Mouse (Mus musculus): ENCODE data around the gene Zcwpw1. TPM values are rescaled to one million over a fixed set of nuclear protein-coding genes. Genes with fewer than 3 reads are reported as not detected.

Gene Zcwpw1
- polyA plus RNA-seq, 1 experiment from 2014 or later = 2.7 TPM

DNA sequence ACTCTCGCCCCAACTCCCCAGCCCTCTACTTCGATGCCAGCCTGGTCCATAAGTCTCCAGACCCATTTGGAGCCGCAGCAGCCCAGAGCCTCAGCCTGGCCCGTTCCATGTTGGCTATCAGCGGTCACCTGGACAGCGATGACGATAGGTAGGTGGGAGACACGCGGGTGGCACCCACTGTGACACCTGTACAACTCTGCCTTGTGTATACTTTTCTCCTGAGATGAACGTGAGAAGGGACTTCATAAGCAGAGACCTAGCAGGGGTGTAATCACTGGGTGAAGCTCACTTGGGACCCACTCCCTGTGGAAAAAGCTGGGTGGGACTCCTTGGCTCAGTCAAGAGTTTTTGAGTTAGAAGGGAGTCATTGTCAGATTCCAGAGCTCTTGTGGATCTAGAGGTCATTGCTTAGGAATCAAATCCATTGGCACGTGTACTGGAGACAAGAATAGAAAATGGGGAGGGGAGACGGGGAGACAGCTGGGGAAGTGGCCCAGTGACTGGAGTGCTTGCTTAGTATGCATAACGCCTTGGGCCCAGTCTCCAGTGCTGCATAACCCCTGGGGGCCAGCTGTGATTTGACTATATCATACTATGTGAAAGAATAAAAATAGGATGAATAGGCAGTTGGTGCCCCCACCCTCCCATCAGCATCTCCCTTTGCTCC, 36.2 kb upstream of the Zcwpw1 start:
- TF ChIP-seq EP300 (optimal IDR thresholded peaks at IDR 0.05) (no peak), CTCF (IDR thresholded peaks at IDR 0.05; ENCODE audit: low read depth) (no peak)
- Histone ChIP-seq H3K4me1 (replicated peaks; ENCODE audit: control insufficient read depth, insufficient read depth) (peaks cover 6% of the 10 kb centered on the region; the same call in 1 of the 2 replicates), H3K27me3 (ENCODE audit: control insufficient read depth, insufficient read depth, low read length) (no peaks in the 10 kb centered on the region), H3K4me2 (replicated peaks; ENCODE audit: low read depth) (no peak overlapping the region), H3K9me3 (ENCODE audit: control insufficient read depth, low read length) (no peaks in the 10 kb centered on the region), H3K4me3 (ENCODE audit: low read depth, low read length) (no peak overlapping the region), H3K9ac (ENCODE audit: low read length) (no peak overlapping the region), H3K27ac (replicated peaks) (no peak overlapping the region), H3K36me3 (ENCODE audit: control insufficient read depth, insufficient read depth, low read length) (peaks cover 19% of the 10 kb centered on the region; the same call in 1 of the 2 replicates)
- DNase-seq (ENCODE audit: low spot score) = no peak
- ATAC-seq (ENCODE audit: low FRiP score, low TSS enrichment) = no peak
- WGBS = 93% methylated on average over 13 of the region's 13 CpGs

DNA sequence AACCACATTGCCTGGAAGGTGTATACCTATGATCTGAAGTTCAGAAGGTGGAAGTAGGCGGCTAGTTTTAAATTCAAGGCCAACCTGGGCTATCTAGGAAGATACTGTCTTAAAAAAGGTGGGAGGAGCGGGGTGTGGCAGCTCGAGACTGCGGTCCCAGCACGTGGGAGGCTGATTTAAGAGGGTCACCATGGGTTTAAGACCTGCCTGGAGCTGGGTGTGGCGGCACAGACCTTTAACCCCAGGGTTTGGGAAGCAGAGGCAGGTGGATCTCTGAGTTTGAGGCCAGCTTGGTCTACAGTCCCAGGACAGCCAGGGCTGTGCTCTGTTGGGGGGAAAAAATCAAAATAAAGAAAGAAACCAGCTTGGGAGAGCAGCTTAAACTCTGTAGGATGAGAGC, 35.6 kb upstream of the Zcwpw1 start:
- H3K4me1 ChIP-seq (replicated peaks; ENCODE audit: control insufficient read depth, insufficient read depth) = peaks cover 6% of the 10 kb centered on the region; the same call in 1 of the 2 replicates
- H3K27me3 ChIP-seq (ENCODE audit: control insufficient read depth, insufficient read depth, low read length) = no peaks in the 10 kb centered on the region
- DNase-seq (ENCODE audit: low spot score) (no peak), ATAC-seq (ENCODE audit: low FRiP score, low TSS enrichment) (no peak)
- TF ChIP-seq EP300 (optimal IDR thresholded peaks at IDR 0.05) = no peak
- TF ChIP-seq CTCF (IDR thresholded peaks at IDR 0.05; ENCODE audit: low read depth) = no peak
- WGBS = 87% methylated on average over 6 of the region's 6 CpGs
- no peak overlapping the region for H3K27ac ChIP-seq (replicated peaks)
- peaks cover 20% of the 10 kb centered on the region; the same call in 1 of the 2 replicates for H3K36me3 ChIP-seq (ENCODE audit: control insufficient read depth, insufficient read depth, low read length)
- H3K9ac ChIP-seq (ENCODE audit: low read length) = no peak overlapping the region
- no peak overlapping the region for H3K4me3 ChIP-seq (ENCODE audit: low read depth, low read length)
- H3K9me3 ChIP-seq (ENCODE audit: control insufficient read depth, low read length) = no peaks in the 10 kb centered on the region
- H3K4me2 ChIP-seq (replicated peaks; ENCODE audit: low read depth) = no peak overlapping the region

- H3K27ac ChIP-seq (replicated peaks) = no peak overlapping the region
- no peaks in the 10 kb centered on the region for H3K27me3 ChIP-seq (ENCODE audit: control insufficient read depth, insufficient read depth, low read length)
- no peak overlapping the region for H3K9ac ChIP-seq (ENCODE audit: low read length)
- 53% methylated on average over 12 of the region's 13 CpGs for WGBS
- no peak overlapping the region for H3K4me3 ChIP-seq (ENCODE audit: low read depth, low read length)
- H3K9me3 ChIP-seq (ENCODE audit: control insufficient read depth, low read length) = no peaks in the 10 kb centered on the region
- peaks cover 25% of the 10 kb centered on the region for H3K36me3 ChIP-seq (ENCODE audit: control insufficient read depth, insufficient read depth, low read length)
- DNase-seq (ENCODE audit: low spot score) (no peak), ATAC-seq (ENCODE audit: low FRiP score, low TSS enrichment) (0 out of 2 replicates have a peak, but pooled peaks have one; percentile 27)
- H3K4me2 ChIP-seq (replicated peaks; ENCODE audit: low read depth) = no peak overlapping the region
- H3K4me1 ChIP-seq (replicated peaks; ENCODE audit: control insufficient read depth, insufficient read depth) = peaks cover 6% of the 10 kb centered on the region; the same call in 1 of the 2 replicates
- TF ChIP-seq CTCF (IDR thresholded peaks at IDR 0.05; ENCODE audit: low read depth) = no peak
- no peak for TF ChIP-seq EP300 (optimal IDR thresholded peaks at IDR 0.05)
Observed at GRCm38 (mm10) chr5:137753111-137753832, 34.3 kb upstream of the Zcwpw1 start.

DNA sequence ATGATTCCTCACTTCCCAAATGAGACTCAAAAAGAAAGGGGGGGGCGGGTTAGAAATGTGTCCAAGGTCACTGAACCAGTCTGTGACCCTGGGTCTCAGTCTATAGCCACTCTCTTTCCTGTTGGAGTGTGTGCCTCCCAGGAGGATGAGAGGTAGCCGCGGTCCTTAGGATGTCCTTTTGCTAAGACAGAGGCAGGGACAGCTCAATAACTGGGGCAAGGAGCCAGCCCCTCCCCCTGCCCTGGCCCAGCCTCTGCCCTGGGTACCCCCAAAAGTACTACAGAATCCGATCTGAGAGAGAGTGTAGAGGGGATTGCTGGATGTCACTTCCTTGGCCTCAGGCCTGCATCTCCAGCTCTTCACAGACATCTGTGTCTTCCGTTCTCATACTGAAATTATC, 32.2 kb upstream of the Zcwpw1 start:
- 80% methylated on average over 5 of the region's 5 CpGs for WGBS
- Histone ChIP-seq H3K27me3 (ENCODE audit: control insufficient read depth, insufficient read depth, low read length) (no peaks in the 10 kb centered on the region), H3K27ac (replicated peaks) (no peak overlapping the region), H3K4me2 (replicated peaks; ENCODE audit: low read depth) (no peak overlapping the region), H3K36me3 (ENCODE audit: control insufficient read depth, insufficient read depth, low read length) (peaks cover 34% of the 10 kb centered on the region), H3K9ac (ENCODE audit: low read length) (no peak overlapping the region), H3K4me3 (ENCODE audit: low read depth, low read length) (no peak overlapping the region), H3K9me3 (ENCODE audit: control insufficient read depth, low read length) (no peaks in the 10 kb centered on the region), H3K4me1 (replicated peaks; ENCODE audit: control insufficient read depth, insufficient read depth) (0 out of 2 replicates have a peak, but pooled peaks cover 2% of the 10 kb centered on the region)
- DNase-seq (ENCODE audit: low spot score) (no peak), ATAC-seq (ENCODE audit: low FRiP score, low TSS enrichment) (no peak)
- TF ChIP-seq EP300 (optimal IDR thresholded peaks at IDR 0.05) (no peak), CTCF (IDR thresholded peaks at IDR 0.05; ENCODE audit: low read depth) (no peak)

GRCm38 (mm10) chr5:137756106-137756505, 31.5 kb upstream of the Zcwpw1 start:
- WGBS = 49% methylated on average over 3 of the region's 3 CpGs
- DNase-seq (ENCODE audit: low spot score) (no peak), ATAC-seq (ENCODE audit: low FRiP score, low TSS enrichment) (no peak)
- Histone ChIP-seq H3K4me3 (ENCODE audit: low read depth, low read length) (no peak overlapping the region), H3K4me1 (replicated peaks; ENCODE audit: control insufficient read depth, insufficient read depth) (0 out of 2 replicates have a peak, but pooled peaks cover 2% of the 10 kb centered on the region), H3K27me3 (ENCODE audit: control insufficient read depth, insufficient read depth, low read length) (no peaks in the 10 kb centered on the region), H3K9me3 (ENCODE audit: control insufficient read depth, low read length) (no peaks in the 10 kb centered on the region), H3K36me3 (ENCODE audit: control insufficient read depth, insufficient read depth, low read length) (peaks cover 33% of the 10 kb centered on the region), H3K4me2 (replicated peaks; ENCODE audit: low read depth) (no peak overlapping the region), H3K9ac (ENCODE audit: low read length) (no peak overlapping the region), H3K27ac (replicated peaks) (no peak overlapping the region)
- TF ChIP-seq EP300 (optimal IDR thresholded peaks at IDR 0.05) = no peak
